Mouse (Mus musculus) testis, adult 2 months (tissue): Measurements from ENCODE around the gene Cyfip1. TPM values are rescaled to one million over a fixed set of nuclear protein-coding genes. Genes with fewer than 3 reads are reported as not detected.

Experiments used
- H3K27ac ChIP-seq: fragments of 200-500 bp; 2 replicates; pipeline ENCODE4 v1.5.1; 2012; ENCODE audit warnings: low read depth, low read length; ENCODE audit not compliant: control insufficient read depth, insufficient read depth
- H3K27me3 ChIP-seq: fragments of 200-500 bp; 2 replicates; pipeline ENCODE4 v1.6.1; 2012; ENCODE audit warnings: mild to moderate bottlenecking, low read length, moderate library complexity; ENCODE audit not compliant: control insufficient read depth, insufficient read depth
- H3K36me3 ChIP-seq: fragments of 200-500 bp; 2 replicates; pipeline ENCODE4 v1.6.1; 2012; ENCODE audit warnings: mild to moderate bottlenecking, low read length; ENCODE audit not compliant: control insufficient read depth, insufficient read depth
- H3K4me1 ChIP-seq: fragments of 200-500 bp; 2 replicates; pipeline ENCODE4 v1.6.1; 2012; ENCODE audit warnings: low read length; ENCODE audit not compliant: control insufficient read depth, insufficient read depth
- H3K4me3 ChIP-seq: fragments of 200-500 bp; 2 replicates; pipeline ENCODE4 v1.5.1; 2012; ENCODE audit warnings: low read depth, mild to moderate bottlenecking, low read length, moderate library complexity, mixed read lengths; ENCODE audit not compliant: control insufficient read depth
- CTCF ChIP-seq: fragments of 200-500 bp; IDR thresholded peaks from 2 replicates; pipeline ENCODE4 v1.5.1; 2012; ENCODE audit warnings: low read depth, mild to moderate bottlenecking, inconsistent platforms, low read length, moderate library complexity; ENCODE audit not compliant: control insufficient read depth, insufficient read depth, insufficient replicate concordance
- POLR2A ChIP-seq: fragments of 200-500 bp; IDR thresholded peaks from 2 replicates; pipeline ENCODE4 v1.6.1; 2012; ENCODE audit warnings: low read depth, mild to moderate bottlenecking, inconsistent platforms, low read length, moderate library complexity; ENCODE audit not compliant: control insufficient read depth
- polyA plus RNA-seq: library from polyadenylated mRNA; depleted of rRNA; stranded (reverse); fragments of >200 nt; gene quantifications from 2 replicates; pipeline ENCODE4 v1.2.3, GENCODE M21; 2012

The Cyfip1 gene
- polyA plus RNA-seq, 1 experiment: 6.6 TPM

- H3K27me3 ChIP-seq: no peaks in the 10 kb centered on the region
- H3K4me1 ChIP-seq: no peaks in the 10 kb centered on the region
- H3K27ac ChIP-seq: peak overlapping the region; percentile 32; the same call in 1 of the 2 replicates
- H3K36me3 ChIP-seq: no peaks in the 10 kb centered on the region
- H3K4me3 ChIP-seq: no peak overlapping the region
- TF ChIP-seq POLR2A (no peak), CTCF (no peak)
These were observed 36.2 kb downstream of the Cyfip1 start for GRCm38 (mm10) chr7:55877721-55878120.

GRCm38 (mm10) chr7:55880882-55881281 is 39.3 kb downstream of the Cyfip1 start:
- no peaks in the 10 kb centered on the region for H3K27me3 ChIP-seq
- no peak overlapping the region for H3K4me3 ChIP-seq
- H3K36me3 ChIP-seq: no peaks in the 10 kb centered on the region
- no peaks in the 10 kb centered on the region for H3K4me1 ChIP-seq
- TF ChIP-seq CTCF (no peak), POLR2A (no peak)
- no peak overlapping the region for H3K27ac ChIP-seq

GRCm38 (mm10) chr7:55888603-55889002 is 47.1 kb downstream of the Cyfip1 start:
- no peak overlapping the region for H3K27ac ChIP-seq
- no peaks in the 10 kb centered on the region for H3K27me3 ChIP-seq
- no peaks in the 10 kb centered on the region for H3K4me1 ChIP-seq
- no peak overlapping the region for H3K4me3 ChIP-seq
- no peaks in the 10 kb centered on the region for H3K36me3 ChIP-seq
- TF ChIP-seq POLR2A (no peak), CTCF (no peak)

GRCm38 (mm10) chr7:55889996-55890395 is 48.5 kb downstream of the Cyfip1 start:
- TF ChIP-seq CTCF (no peak), POLR2A (no peak)
- Histone ChIP-seq H3K4me1 (no peaks in the 10 kb centered on the region), H3K27me3 (no peaks in the 10 kb centered on the region), H3K27ac (no peak overlapping the region), H3K36me3 (no peaks in the 10 kb centered on the region), H3K4me3 (no peak overlapping the region)

GRCm38 (mm10) chr7:55890731-55891130 is 49.2 kb downstream of the Cyfip1 start:
- Histone ChIP-seq H3K36me3 (no peaks in the 10 kb centered on the region), H3K4me3 (no peak overlapping the region), H3K27me3 (no peaks in the 10 kb centered on the region), H3K27ac (no peak overlapping the region), H3K4me1 (no peaks in the 10 kb centered on the region)
- TF ChIP-seq CTCF (no peak), POLR2A (no peak)

- Histone ChIP-seq H3K4me3 (no peak overlapping the region), H3K36me3 (no peaks in the 10 kb centered on the region), H3K27me3 (no peaks in the 10 kb centered on the region), H3K27ac (no peak overlapping the region), H3K4me1 (no peaks in the 10 kb centered on the region)
- TF ChIP-seq POLR2A (no peak), CTCF (no peak)
These were observed 50.3 kb downstream of the Cyfip1 start for GRCm38 (mm10) chr7:55891797-55892196.

- no peaks in the 10 kb centered on the region for H3K36me3 ChIP-seq
- no peak overlapping the region for H3K4me3 ChIP-seq
- H3K27ac ChIP-seq: no peak overlapping the region
- no peaks in the 10 kb centered on the region for H3K27me3 ChIP-seq
- no peaks in the 10 kb centered on the region for H3K4me1 ChIP-seq
- TF ChIP-seq CTCF (no peak), POLR2A (no peak)
These were observed 62.2 kb downstream of the Cyfip1 start for GRCm38 (mm10) chr7:55903766-55904165.

GRCm38 (mm10) chr7:55905449-55905848 is 63.9 kb downstream of the Cyfip1 start:
- Histone ChIP-seq H3K4me1 (no peaks in the 10 kb centered on the region), H3K27me3 (no peaks in the 10 kb centered on the region), H3K27ac (no peak overlapping the region), H3K36me3 (no peaks in the 10 kb centered on the region), H3K4me3 (no peak overlapping the region)
- TF ChIP-seq CTCF (no peak), POLR2A (no peak)
